Mouse (Mus musculus): Measurements from ENCODE around the gene Slc35b1. TPM values are rescaled to one million over a fixed set of nuclear protein-coding genes. Genes with fewer than 3 reads are reported as not detected.
A peak's percentile ranks its signal among the peaks of the same experiment; 100 is the strongest.

Gene Slc35b1
- polyA plus RNA-seq, 1 experiment from 2014 or later, result 147 TPM

- Histone ChIP-seq H3K4me3 (ENCODE audit: low read length) (no peak overlapping the region), H3K4me1 (ENCODE audit: control insufficient read depth, insufficient read depth, low read depth, low read length) (peaks cover 16% of the 10 kb centered on the region), H3K9ac (ENCODE audit: low read depth, low read length) (no peak overlapping the region), H3K36me3 (ENCODE audit: control insufficient read depth, insufficient read depth, low read length) (peaks cover 25% of the 10 kb centered on the region), H3K4me2 (ENCODE audit: low read length) (no peak overlapping the region), H3K9me3 (ENCODE audit: control insufficient read depth, low read length) (no peaks in the 10 kb centered on the region), H3K27me3 (replicated peaks; ENCODE audit: control insufficient read depth, insufficient read depth, low read length) (no peaks in the 10 kb centered on the region), H3K27ac (ENCODE audit: low read depth, low read length) (no peak overlapping the region)
- ATAC-seq, result no peak
- 93% methylated on average over 7 of the region's 7 CpGs for WGBS
Measured at GRCm38 (mm10) chr11:95387354-95387753, 2.9 kb downstream of the Slc35b1 start.

GRCm38 (mm10) chr11:95389006-95389405 is 4.5 kb downstream of the Slc35b1 start:
- Histone ChIP-seq H3K9ac (ENCODE audit: low read depth, low read length) (no peak overlapping the region), H3K27ac (ENCODE audit: low read depth, low read length) (no peak overlapping the region), H3K4me3 (ENCODE audit: low read length) (no peak overlapping the region), H3K9me3 (ENCODE audit: control insufficient read depth, low read length) (no peaks in the 10 kb centered on the region), H3K27me3 (replicated peaks; ENCODE audit: control insufficient read depth, insufficient read depth, low read length) (no peaks in the 10 kb centered on the region), H3K4me1 (ENCODE audit: control insufficient read depth, insufficient read depth, low read depth, low read length) (peaks cover 15% of the 10 kb centered on the region), H3K36me3 (ENCODE audit: control insufficient read depth, insufficient read depth, low read length) (peaks cover 25% of the 10 kb centered on the region), H3K4me2 (ENCODE audit: low read length) (no peak overlapping the region)
- ATAC-seq, result no peak
- WGBS, result 77% methylated on average over 3 of the region's 3 CpGs

GRCm38 (mm10) chr11:95390420-95390819 is 5.9 kb downstream of the Slc35b1 start:
- no peak for ATAC-seq
- H3K36me3 ChIP-seq (ENCODE audit: control insufficient read depth, insufficient read depth, low read length), result peaks cover 25% of the 10 kb centered on the region
- WGBS, result 98% methylated on average over 6 of the region's 6 CpGs

GRCm38 (mm10) chr11:95391201-95391600 is 6.7 kb downstream of the Slc35b1 start:
- Histone ChIP-seq H3K36me3 (ENCODE audit: control insufficient read depth, insufficient read depth, low read length) (peaks cover 25% of the 10 kb centered on the region), H3K27me3 (replicated peaks; ENCODE audit: control insufficient read depth, insufficient read depth, low read length) (no peaks in the 10 kb centered on the region), H3K4me2 (ENCODE audit: low read length) (no peak overlapping the region), H3K4me3 (ENCODE audit: low read length) (no peak overlapping the region), H3K9ac (ENCODE audit: low read depth, low read length) (no peak overlapping the region), H3K27ac (ENCODE audit: low read depth, low read length) (no peak overlapping the region), H3K4me1 (ENCODE audit: control insufficient read depth, insufficient read depth, low read depth, low read length) (peaks cover 4% of the 10 kb centered on the region), H3K9me3 (ENCODE audit: control insufficient read depth, low read length) (no peaks in the 10 kb centered on the region)
- 68% methylated on average over 4 of the region's 4 CpGs for WGBS
- no peak for ATAC-seq

More at GRCm38 (mm10) chr11:95390420-95390819, 5.9 kb downstream of the Slc35b1 start:
- Histone ChIP-seq H3K27me3 (replicated peaks; ENCODE audit: control insufficient read depth, insufficient read depth, low read length) (no peaks in the 10 kb centered on the region), H3K4me3 (ENCODE audit: low read length) (no peak overlapping the region), H3K4me2 (ENCODE audit: low read length) (no peak overlapping the region), H3K4me1 (ENCODE audit: control insufficient read depth, insufficient read depth, low read depth, low read length) (peaks cover 12% of the 10 kb centered on the region), H3K9ac (ENCODE audit: low read depth, low read length) (no peak overlapping the region), H3K9me3 (ENCODE audit: control insufficient read depth, low read length) (no peaks in the 10 kb centered on the region), H3K27ac (ENCODE audit: low read depth, low read length) (no peak overlapping the region)

GRCm38 (mm10) chr11:95391743-95392142 is 7.3 kb downstream of the Slc35b1 start:
- H3K9ac ChIP-seq (ENCODE audit: low read depth, low read length), result no peak overlapping the region
- peaks cover 4% of the 10 kb centered on the region for H3K4me1 ChIP-seq (ENCODE audit: control insufficient read depth, insufficient read depth, low read depth, low read length)
- 54% methylated on average over 5 of the region's 5 CpGs for WGBS
- H3K27ac ChIP-seq (ENCODE audit: low read depth, low read length), result peak overlapping the region; percentile 2; the same call in 1 of the 2 replicates
- no peaks in the 10 kb centered on the region for H3K9me3 ChIP-seq (ENCODE audit: control insufficient read depth, low read length)
- no peak overlapping the region for H3K4me3 ChIP-seq (ENCODE audit: low read length)
- ATAC-seq, result 0 out of 2 replicates have a peak, but pooled peaks have one; percentile 25
- H3K36me3 ChIP-seq (ENCODE audit: control insufficient read depth, insufficient read depth, low read length), result peaks cover 25% of the 10 kb centered on the region
- no peak overlapping the region for H3K4me2 ChIP-seq (ENCODE audit: low read length)
- H3K27me3 ChIP-seq (replicated peaks; ENCODE audit: control insufficient read depth, insufficient read depth, low read length), result no peaks in the 10 kb centered on the region

GRCm38 (mm10) chr11:95392223-95392667 is 7.8 kb downstream of the Slc35b1 start:
- peaks cover 4% of the 10 kb centered on the region for H3K4me1 ChIP-seq (ENCODE audit: control insufficient read depth, insufficient read depth, low read depth, low read length)
- H3K36me3 ChIP-seq (ENCODE audit: control insufficient read depth, insufficient read depth, low read length), result peaks cover 21% of the 10 kb centered on the region
- peak overlapping the region; percentile 2; the same call in 1 of the 2 replicates for H3K27ac ChIP-seq (ENCODE audit: low read depth, low read length)
- no peak overlapping the region for H3K9ac ChIP-seq (ENCODE audit: low read depth, low read length)
- no peaks in the 10 kb centered on the region for H3K9me3 ChIP-seq (ENCODE audit: control insufficient read depth, low read length)
- ATAC-seq, result peak; percentile 90
- no peak overlapping the region for H3K4me3 ChIP-seq (ENCODE audit: low read length)
- WGBS, result 46% methylated on average over 7 of the region's 7 CpGs
- H3K27me3 ChIP-seq (replicated peaks; ENCODE audit: control insufficient read depth, insufficient read depth, low read length), result no peaks in the 10 kb centered on the region
- no peak overlapping the region for H3K4me2 ChIP-seq (ENCODE audit: low read length)

- ATAC-seq, result no peak
- H3K36me3 ChIP-seq (ENCODE audit: control insufficient read depth, insufficient read depth, low read length), result peaks cover 14% of the 10 kb centered on the region
- H3K27me3 ChIP-seq (replicated peaks; ENCODE audit: control insufficient read depth, insufficient read depth, low read length), result no peaks in the 10 kb centered on the region
- H3K4me2 ChIP-seq (ENCODE audit: low read length), result no peak overlapping the region
- H3K9me3 ChIP-seq (ENCODE audit: control insufficient read depth, low read length), result no peaks in the 10 kb centered on the region
- H3K27ac ChIP-seq (ENCODE audit: low read depth, low read length), result no peak overlapping the region; the same call in 1 of the 2 replicates
- H3K4me1 ChIP-seq (ENCODE audit: control insufficient read depth, insufficient read depth, low read depth, low read length), result peaks cover 4% of the 10 kb centered on the region
- no peak overlapping the region for H3K4me3 ChIP-seq (ENCODE audit: low read length)
- no peak overlapping the region for H3K9ac ChIP-seq (ENCODE audit: low read depth, low read length)
- 68% methylated on average over 11 of the region's 11 CpGs for WGBS
Measured at GRCm38 (mm10) chr11:95392708-95393499, 8.4 kb downstream of the Slc35b1 start.

GRCm38 (mm10) chr11:95393500-95393816 is 9.0 kb downstream of the Slc35b1 start:
- Histone ChIP-seq H3K4me3 (ENCODE audit: low read length) (no peak overlapping the region), H3K4me2 (ENCODE audit: low read length) (no peak overlapping the region), H3K27me3 (replicated peaks; ENCODE audit: control insufficient read depth, insufficient read depth, low read length) (no peaks in the 10 kb centered on the region), H3K27ac (ENCODE audit: low read depth, low read length) (no peak overlapping the region), H3K4me1 (ENCODE audit: control insufficient read depth, insufficient read depth, low read depth, low read length) (peaks cover 4% of the 10 kb centered on the region), H3K9ac (ENCODE audit: low read depth, low read length) (no peak overlapping the region), H3K9me3 (ENCODE audit: control insufficient read depth, low read length) (no peaks in the 10 kb centered on the region), H3K36me3 (ENCODE audit: control insufficient read depth, insufficient read depth, low read length) (peaks cover 14% of the 10 kb centered on the region)
- WGBS, result 41% methylated on average over 5 of the region's 5 CpGs
- ATAC-seq, result no peak

- H3K4me2 ChIP-seq (ENCODE audit: low read length), result no peak overlapping the region
- no peak overlapping the region for H3K9ac ChIP-seq (ENCODE audit: low read depth, low read length)
- no peak for ATAC-seq
- H3K4me3 ChIP-seq (ENCODE audit: low read length), result no peak overlapping the region
- H3K27me3 ChIP-seq (replicated peaks; ENCODE audit: control insufficient read depth, insufficient read depth, low read length), result no peaks in the 10 kb centered on the region
- peaks cover 4% of the 10 kb centered on the region for H3K4me1 ChIP-seq (ENCODE audit: control insufficient read depth, insufficient read depth, low read depth, low read length)
- no peak overlapping the region for H3K27ac ChIP-seq (ENCODE audit: low read depth, low read length)
- peaks cover 14% of the 10 kb centered on the region for H3K36me3 ChIP-seq (ENCODE audit: control insufficient read depth, insufficient read depth, low read length)
- no peaks in the 10 kb centered on the region for H3K9me3 ChIP-seq (ENCODE audit: control insufficient read depth, low read length)
- 49% methylated on average over 5 of the region's 5 CpGs for WGBS
Measured at GRCm38 (mm10) chr11:95394112-95394511, 9.6 kb downstream of the Slc35b1 start.

All from hindbrain, embryonic 16.5 days (tissue).